Mouse (Mus musculus) G1E (cell line): ENCODE results near the gene Gpat3. TPM values are rescaled to one million over a fixed set of nuclear protein-coding genes. Genes with fewer than 3 reads are reported as not detected.

ENCODE experiments used
- ATAC-seq: 2 replicates; pipeline ENCODE4 v1.8.0; 2016; ENCODE audit warnings: mild to moderate bottlenecking; ENCODE audit not compliant: insufficient number of reproducible peaks, poor library complexity, low FRiP score, severe bottlenecking; ENCODE audit errors: extremely low read depth
- DNase-seq: peaks from one replicate; pipeline ENCODE4 v3.0.0; 2012; ENCODE audit warnings: low spot score
- H3K27me3 ChIP-seq: 2 replicates; pipeline ENCODE4 v1.6.1; 2012; ENCODE audit warnings: mild to moderate bottlenecking, low read length, inconsistent platforms; ENCODE audit not compliant: insufficient read depth
- H3K36me3 ChIP-seq: replicated peaks from 2 replicates; pipeline ENCODE3; 2012; ENCODE audit warnings: mild to moderate bottlenecking, inconsistent platforms
- H3K4me1 ChIP-seq: 2 replicates; pipeline ENCODE4 v1.6.1; 2012; ENCODE audit warnings: low read depth, low read length, inconsistent platforms, mixed read lengths; ENCODE audit not compliant: insufficient read depth
- H3K4me3 ChIP-seq: 2 replicates; pipeline ENCODE4 v1.5.1; 2012; ENCODE audit warnings: low read depth, mild to moderate bottlenecking, inconsistent platforms, low read length, moderate library complexity, mixed read lengths
- H3K9me3 ChIP-seq: replicated peaks from 2 replicates; pipeline ENCODE4 v1.6.1; 2012; ENCODE audit warnings: inconsistent platforms
- CTCF ChIP-seq: IDR thresholded peaks from 2 replicates; pipeline ENCODE4 v1.5.1; 2012; ENCODE audit warnings: low read depth, low read length, inconsistent platforms, mixed read lengths
- GATA1 ChIP-seq: IDR thresholded peaks from 2 replicates; pipeline ENCODE4 v1.6.1; 2012; ENCODE audit warnings: borderline replicate concordance, low read length, inconsistent platforms, mixed read lengths
- GATA2 ChIP-seq: IDR thresholded peaks from 2 replicates; pipeline ENCODE4 v1.6.1; 2012; ENCODE audit warnings: low read depth, low read length, inconsistent platforms, borderline replicate concordance
- POLR2AphosphoS5 ChIP-seq: IDR thresholded peaks from 2 replicates; pipeline ENCODE4 v1.6.1; 2012; ENCODE audit warnings: low read depth, low read length, inconsistent platforms; ENCODE audit not compliant: insufficient replicate concordance
- TAL1 ChIP-seq: conservative IDR thresholded peaks from 2 replicates; pipeline ENCODE4 v1.6.1; 2012; ENCODE audit warnings: low read depth, low read length, inconsistent platforms, mixed read lengths
- polyA plus RNA-seq: library from polyadenylated mRNA; stranded (reverse); fragments of >175 nt; gene quantifications from 2 replicates; pipeline ENCODE4 v1.2.3, GENCODE M21; 2012
- total RNA-seq, 2 experiments: library from RNA; stranded (forward) in 1 of 2; stranded (reverse) in 1 of 2; fragments of 200-1000 nt in 1 of 2; fragments of >200 nt in 1 of 2; fragmentation: Nextera tagmentation in 1 of 2; gene quantifications; 2 replicates each; pipeline ENCODE4 v1.2.3; 2014 to 2017

Gene Gpat3
- total and polyA plus RNA-seq, 3 experiments = 0.16 TPM; not detected in 2

GRCm38 (mm10) chr5:100917252-100917774 is 71.8 kb downstream of the Gpat3 start:
- no peaks in the 10 kb centered on the region for H3K4me1 ChIP-seq
- H3K4me3 ChIP-seq = no peak overlapping the region
- H3K27me3 ChIP-seq = no peaks in the 10 kb centered on the region
- DNase-seq (no peak), ATAC-seq (no peak)
- peaks cover 52% of the 10 kb centered on the region for H3K9me3 ChIP-seq
- no peaks in the 10 kb centered on the region for H3K36me3 ChIP-seq
- TF ChIP-seq TAL1 (no peak), GATA1 (no peak), GATA2 (no peak), POLR2AphosphoS5 (no peak), CTCF (no peak)

- no peaks in the 10 kb centered on the region for H3K4me1 ChIP-seq
- TF ChIP-seq CTCF = peak; percentile 12; the same call in 1 of the 2 replicates
- no peak for TF ChIP-seq GATA2
- no peak for DNase-seq
- H3K9me3 ChIP-seq = peaks cover 56% of the 10 kb centered on the region
- H3K36me3 ChIP-seq = no peaks in the 10 kb centered on the region
- H3K4me3 ChIP-seq = no peak overlapping the region
- no peak for ATAC-seq
- no peaks in the 10 kb centered on the region for H3K27me3 ChIP-seq
These were observed 73.6 kb downstream of the Gpat3 start for GRCm38 (mm10) chr5:100919069-100919468.

- Histone ChIP-seq H3K36me3 (no peaks in the 10 kb centered on the region), H3K27me3 (no peaks in the 10 kb centered on the region), H3K4me3 (no peak overlapping the region), H3K4me1 (no peaks in the 10 kb centered on the region), H3K9me3 (peaks cover 54% of the 10 kb centered on the region)
- no peak for TF ChIP-seq TAL1
- TF ChIP-seq GATA1 = no peak
- TF ChIP-seq GATA2 = no peak
- no peak for TF ChIP-seq POLR2AphosphoS5
- no peak for TF ChIP-seq CTCF
- DNase-seq (no peak), ATAC-seq (no peak)
These were observed 84.2 kb downstream of the Gpat3 start for GRCm38 (mm10) chr5:100929698-100930097.

GRCm38 (mm10) chr5:100943716-100944115 is 98.2 kb downstream of the Gpat3 start:
- ATAC-seq = no peak
- TF ChIP-seq CTCF (no peak), GATA1 (no peak), TAL1 (no peak), POLR2AphosphoS5 (no peak), GATA2 (no peak)
- Histone ChIP-seq H3K4me3 (no peak overlapping the region), H3K36me3 (no peaks in the 10 kb centered on the region), H3K4me1 (no peaks in the 10 kb centered on the region), H3K27me3 (no peaks in the 10 kb centered on the region), H3K9me3 (peaks cover 46% of the 10 kb centered on the region)
- no peak for DNase-seq

- ATAC-seq = no peak
- TF ChIP-seq TAL1 (no peak), GATA1 (no peak), POLR2AphosphoS5 (no peak), GATA2 (no peak), CTCF (no peak)
These were observed 99.8 kb downstream of the Gpat3 start for GRCm38 (mm10) chr5:100945336-100945735.

More at GRCm38 (mm10) chr5:100945336-100945735, 99.8 kb downstream of the Gpat3 start:
- DNase-seq = no peak
- H3K27me3 ChIP-seq = no peaks in the 10 kb centered on the region
- no peaks in the 10 kb centered on the region for H3K4me1 ChIP-seq
- peaks cover 50% of the 10 kb centered on the region for H3K9me3 ChIP-seq
- no peaks in the 10 kb centered on the region for H3K36me3 ChIP-seq
- H3K4me3 ChIP-seq = no peak overlapping the region

Other genes with a start within 250 kb of the Gpat3 start
- gene Coq2, start 170.6 kb upstream of the Gpat3 start, total RNA-seq (2014; fragmentation: Nextera tagmentation) = 19.5 and 21.7 TPM in 2 replicates
- gene Coq2, start 170.6 kb upstream of the Gpat3 start, total RNA-seq (2017) = 29.5 and 37.7 TPM in 2 replicates
- 47.1 and 78.4 TPM in 2 replicates for gene Coq2, start 170.6 kb upstream of the Gpat3 start, polyA plus RNA-seq
- not detected in 2 replicates for gene Hpse, start 126.0 kb upstream of the Gpat3 start, total RNA-seq (2014; fragmentation: Nextera tagmentation)
- 0.06 TPM in 1 of 2 replicates, not detected in the other for gene Hpse, start 126.0 kb upstream of the Gpat3 start, total RNA-seq (2017)
- not detected in 2 replicates for gene Hpse, start 126.0 kb upstream of the Gpat3 start, polyA plus RNA-seq
- 59.6 and 74.0 TPM in 2 replicates for gene Helq, start 47.1 kb upstream of the Gpat3 start, total RNA-seq (2014; fragmentation: Nextera tagmentation)
- 26.3 and 33.2 TPM in 2 replicates for gene Helq, start 47.1 kb upstream of the Gpat3 start, total RNA-seq (2017)
- 16.3 and 18.6 TPM in 2 replicates for gene Helq, start 47.1 kb upstream of the Gpat3 start, polyA plus RNA-seq
- 42.4 and 55.2 TPM in 2 replicates for gene Mrps18c, start 47.1 kb upstream of the Gpat3 start, total RNA-seq (2014; fragmentation: Nextera tagmentation)
- 191 and 212 TPM in 2 replicates for gene Mrps18c, start 47.1 kb upstream of the Gpat3 start, total RNA-seq (2017)
- 6.7 and 9.0 TPM in 2 replicates for gene Mrps18c, start 47.1 kb upstream of the Gpat3 start, polyA plus RNA-seq
- 54.0 and 61.7 TPM in 2 replicates for gene Abraxas1, start 24.7 kb upstream of the Gpat3 start, total RNA-seq (2014; fragmentation: Nextera tagmentation)
- 40.5 and 40.8 TPM in 2 replicates for gene Abraxas1, start 24.7 kb upstream of the Gpat3 start, total RNA-seq (2017)
- gene Abraxas1, start 24.7 kb upstream of the Gpat3 start, polyA plus RNA-seq = 12.6 and 14.6 TPM in 2 replicates